Mouse (Mus musculus): Measurements from ENCODE around the gene Coro7.

DNA sequence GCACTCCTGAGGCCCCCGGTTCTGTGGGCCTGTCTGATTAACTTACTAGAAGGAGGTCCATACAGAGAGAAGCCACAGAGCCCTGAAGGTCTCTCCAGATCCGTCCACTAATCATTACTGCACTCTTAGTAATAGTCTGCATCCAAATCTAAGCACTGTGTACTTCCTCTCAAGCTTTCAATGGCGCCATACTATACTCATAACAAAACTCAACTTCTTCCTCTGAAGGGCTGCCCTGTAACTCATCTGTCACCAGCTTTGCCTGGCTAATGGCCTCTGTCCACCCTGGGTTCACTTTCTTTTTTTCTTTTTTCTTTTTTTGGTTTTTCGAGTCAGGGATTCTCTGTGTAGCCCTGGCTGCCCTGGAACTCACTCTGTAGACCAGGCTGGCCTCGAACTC is 1.5 kb downstream of the Coro7 start:
- TF ChIP-seq CTCF (IDR thresholded peaks at IDR 0.05; ENCODE audit: low read depth) (no peak), EP300 (IDR thresholded peaks at IDR 0.05; ENCODE audit: low read depth) (no peak)
